10 mouse cellular contexts compared by ENCODE assay signal in genomic region chr17:55999794-56000499, GRCm38 (mm10). TPM values are rescaled to one million over a fixed set of nuclear protein-coding genes. Genes with fewer than 3 reads are reported as not detected.
DNase-seq lines count a peak whose midpoint lies in the region; ATAC-seq and TF ChIP-seq lines count a peak whose summit lies in the region.
"Had no signal": no experiment of that assay in that cellular context is flagged by ENCODE, and none has a peak within 500 bp of the region (broad histone marks: within the 10 kb centered on the region; RNA-seq: fewer than 3 reads in every experiment).

No protein-coding gene starts in this region.

- no peak for TF ChIP-seq EP300 in lung, postnatal 0 days (IDR thresholded peaks at IDR 0.05)

- no peak overlapping the region for H3K4me3 ChIP-seq in lung, postnatal 0 days (ENCODE audit: low read depth, low read length)
- peak overlapping the region; percentile 43 for H3K4me3 ChIP-seq in limb, embryonic 10.5 days
- H3K4me3 ChIP-seq in neural tube, embryonic 15.5 days (replicated peaks): no peak overlapping the region

- no peaks in the 10 kb centered on the region for H3K9me3 ChIP-seq in lung, postnatal 0 days (ENCODE audit: low read length)
- H3K9me3 ChIP-seq in limb, embryonic 10.5 days (replicated peaks): no peaks in the 10 kb centered on the region
- no peaks in the 10 kb centered on the region for H3K9me3 ChIP-seq in neural tube, embryonic 15.5 days (replicated peaks)

- 0 out of 2 replicates have a peak, but pooled peaks cover 6% of the 10 kb centered on the region for H3K36me3 ChIP-seq in lung, postnatal 0 days (ENCODE audit: insufficient read depth, low read length)
- peaks cover 22% of the 10 kb centered on the region for H3K36me3 ChIP-seq in limb, embryonic 10.5 days
- H3K36me3 ChIP-seq in neural tube, embryonic 15.5 days: peaks cover 20% of the 10 kb centered on the region

- H3K27ac ChIP-seq in lung, postnatal 0 days (ENCODE audit: low read length): no peak overlapping the region
- no peak overlapping the region; the same call in 1 of the 2 replicates for H3K27ac ChIP-seq in limb, embryonic 10.5 days
- no peak overlapping the region for H3K27ac ChIP-seq in neural tube, embryonic 15.5 days (replicated peaks)

- no peaks in the 10 kb centered on the region for H3K27me3 ChIP-seq in lung, postnatal 0 days (replicated peaks; ENCODE audit: insufficient read depth, low read length)
- H3K27me3 ChIP-seq in limb, embryonic 10.5 days (ENCODE audit: low read depth, poor library complexity, severe bottlenecking): peaks cover 55% of the 10 kb centered on the region
- H3K27me3 ChIP-seq in neural tube, embryonic 15.5 days (replicated peaks): peaks cover 21% of the 10 kb centered on the region

- no peaks in the 10 kb centered on the region for H3K4me1 ChIP-seq in lung, postnatal 0 days (ENCODE audit: insufficient read depth, low read depth, low read length)
- H3K4me1 ChIP-seq in limb, embryonic 10.5 days: peaks cover 11% of the 10 kb centered on the region
- H3K4me1 ChIP-seq in neural tube, embryonic 15.5 days: no peaks in the 10 kb centered on the region

- peak; percentile 49 for DNase-seq in cerebellum, adult 9-11 months
- no peak for DNase-seq in lung, postnatal 0 days (ENCODE audit: low spot score)
- DNase-seq in lung, postnatal 25 days (ENCODE audit: low spot score): no peak
- no peak for DNase-seq in limb, embryonic 10.5 days (ENCODE audit: low spot score)
- DNase-seq in cerebellum, adult 9-10 months: no peak
- no peak for DNase-seq in layer of hippocampus, adult 18-20 months (ENCODE audit: low spot score in 2 of 2)
- DNase-seq: lung, adult 18-20 months; spleen, adult 18-20 months had no signal

- H3K4me2 ChIP-seq in lung, postnatal 0 days (replicated peaks; ENCODE audit: low read depth, low read length): no peak overlapping the region
- H3K4me2 ChIP-seq in neural tube, embryonic 15.5 days: peak overlapping the region; percentile 26; the same call in 1 of the 2 replicates

- WGBS in lung, postnatal 0 days: 19% methylated on average over 30 of the region's 30 CpGs
- 7% methylated on average over 30 of the region's 30 CpGs for WGBS in limb, embryonic 10.5 days
- WGBS in neural tube, embryonic 15.5 days: 10% methylated on average over 30 of the region's 30 CpGs

- 0 out of 2 replicates have a peak, but pooled peaks have one; percentile 7 for TF ChIP-seq CTCF in lung, postnatal 0 days (IDR thresholded peaks at IDR 0.05)

- no peak overlapping the region for H3K9ac ChIP-seq in lung, postnatal 0 days (replicated peaks; ENCODE audit: low read depth)
- H3K9ac ChIP-seq in neural tube, embryonic 15.5 days (replicated peaks): no peak overlapping the region

- no peak for ATAC-seq in cerebellum, adult (ENCODE audit: insufficient number of reproducible peaks, low FRiP score, low TSS enrichment)
- ATAC-seq in lung, postnatal 0 days: no peak
- ATAC-seq in neural tube, embryonic 15.5 days (ENCODE audit: low FRiP score): 0 out of 2 replicates have a peak, but pooled peaks have one; percentile 3

RNA-seq across cellular contexts. Expression of gene Stap2, which starts 5.4 kb away (rescaled TPM):
- polyA plus RNA-seq in lung, postnatal 0 days (2015; fragmentation: Nextera tagmentation; extraction: Ambion mirVana): 49.1 and 57.4 TPM in 2 replicates
- 6.4 and 7.3 TPM in 2 replicates for polyA plus RNA-seq in limb, embryonic 10.5 days (2016; fragmentation: Nextera tagmentation; extraction: Ambion mirVana)
- 7.3 and 11.5 TPM in 2 replicates for polyA plus RNA-seq in neural tube, embryonic 15.5 days (2015; fragmentation: Nextera tagmentation; extraction: Ambion mirVana)
- total RNA-seq in layer of hippocampus, adult 18-20 months (2021): 1 to 10 TPM; 1.4 to 2.1 TPM

RNA-seq across cellular contexts. Expression of gene Mpnd, which starts 5.6 kb away (rescaled TPM):
- 38.5 and 45.0 TPM in 2 replicates for polyA plus RNA-seq in lung, postnatal 0 days (2015; fragmentation: Nextera tagmentation; extraction: Ambion mirVana)
- 115 and 130 TPM in 2 replicates for polyA plus RNA-seq in limb, embryonic 10.5 days (2016; fragmentation: Nextera tagmentation; extraction: Ambion mirVana)
- 121 and 130 TPM in 2 replicates for polyA plus RNA-seq in neural tube, embryonic 15.5 days (2015; fragmentation: Nextera tagmentation; extraction: Ambion mirVana)
- total RNA-seq in layer of hippocampus, adult 18-20 months (2021): 100 to 1,000 TPM; 106 to 111 TPM

RNA-seq across cellular contexts. Expression of gene Fsd1, which starts 13.6 kb away (rescaled TPM):
- polyA plus RNA-seq in lung, postnatal 0 days (2015; fragmentation: Nextera tagmentation; extraction: Ambion mirVana): 0.36 and 0.37 TPM in 2 replicates
- 44.0 and 56.6 TPM in 2 replicates for polyA plus RNA-seq in limb, embryonic 10.5 days (2016; fragmentation: Nextera tagmentation; extraction: Ambion mirVana)
- 189 and 228 TPM in 2 replicates for polyA plus RNA-seq in neural tube, embryonic 15.5 days (2015; fragmentation: Nextera tagmentation; extraction: Ambion mirVana)
- 10 to 100 TPM; 68.1 to 68.2 TPM for total RNA-seq in layer of hippocampus, adult 18-20 months (2021)

RNA-seq across cellular contexts. Expression of gene Shd, which starts 29.7 kb away (rescaled TPM):
- 3.1 and 3.4 TPM in 2 replicates for polyA plus RNA-seq in lung, postnatal 0 days (2015; fragmentation: Nextera tagmentation; extraction: Ambion mirVana)
- polyA plus RNA-seq in limb, embryonic 10.5 days (2016; fragmentation: Nextera tagmentation; extraction: Ambion mirVana): 23.6 and 39.7 TPM in 2 replicates
- 152 and 195 TPM in 2 replicates for polyA plus RNA-seq in neural tube, embryonic 15.5 days (2015; fragmentation: Nextera tagmentation; extraction: Ambion mirVana)
- total RNA-seq in layer of hippocampus, adult 18-20 months (2021): 10 to 100 TPM; 21.1 to 21.2 TPM

RNA-seq across cellular contexts. Expression of gene Sh3gl1, which starts 36.5 kb away (rescaled TPM):
- polyA plus RNA-seq in lung, postnatal 0 days (2015; fragmentation: Nextera tagmentation; extraction: Ambion mirVana): 97.1 and 105 TPM in 2 replicates
- polyA plus RNA-seq in limb, embryonic 10.5 days (2016; fragmentation: Nextera tagmentation; extraction: Ambion mirVana): 181 and 187 TPM in 2 replicates
- polyA plus RNA-seq in neural tube, embryonic 15.5 days (2015; fragmentation: Nextera tagmentation; extraction: Ambion mirVana): 105 and 114 TPM in 2 replicates
- 10 to 100 TPM; 53.9 to 57.8 TPM for total RNA-seq in layer of hippocampus, adult 18-20 months (2021)

Comparison
In these comparisons a context has a peak if more than half of its experiments do, and no peak if none do; other contexts are left out.
1. RNA of gene Fsd1, which starts 13.6 kb away (polyA plus RNA-seq): 189 to 228 TPM in neural tube, embryonic 15.5 days and 44.0 to 56.6 TPM in limb, embryonic 10.5 days; 0.36 to 0.37 TPM in lung, postnatal 0 days; every median in the first group is over 10 times any median in the second.